Mouse (Mus musculus) megakaryocyte, adult 5-6 weeks (primary cell): ENCODE measurements around the gene Sv2a. TPM values are rescaled to one million over a fixed set of nuclear protein-coding genes. Genes with fewer than 3 reads are reported as not detected.

Experiments
- ATAC-seq: 2 replicates; pipeline ENCODE4 v1.8.0; 2016; ENCODE audit warnings: mild to moderate bottlenecking, inconsistent platforms; ENCODE audit not compliant: poor library complexity, severe bottlenecking
- total RNA-seq, 2 experiments: library from RNA; stranded (forward) in 1 of 2; stranded (reverse) in 1 of 2; fragments of 153-499, 151-499 nt in 1 of 2; fragments of 221-1000, 200-1000 nt in 1 of 2; gene quantifications; 2 replicates each; pipeline versions ENCODE4 v1.2.3 to v1.2.4; 2015 to 2017

The Sv2a gene
- total RNA-seq, 2 experiments from 2014 or later = 0.07 to 0.09 TPM

- peak; percentile 16; the same call in 1 of the 2 replicates for ATAC-seq
Measured at GRCm38 (mm10) chr3:96219191-96219641, 38.3 kb downstream of the Sv2a start.

DNA sequence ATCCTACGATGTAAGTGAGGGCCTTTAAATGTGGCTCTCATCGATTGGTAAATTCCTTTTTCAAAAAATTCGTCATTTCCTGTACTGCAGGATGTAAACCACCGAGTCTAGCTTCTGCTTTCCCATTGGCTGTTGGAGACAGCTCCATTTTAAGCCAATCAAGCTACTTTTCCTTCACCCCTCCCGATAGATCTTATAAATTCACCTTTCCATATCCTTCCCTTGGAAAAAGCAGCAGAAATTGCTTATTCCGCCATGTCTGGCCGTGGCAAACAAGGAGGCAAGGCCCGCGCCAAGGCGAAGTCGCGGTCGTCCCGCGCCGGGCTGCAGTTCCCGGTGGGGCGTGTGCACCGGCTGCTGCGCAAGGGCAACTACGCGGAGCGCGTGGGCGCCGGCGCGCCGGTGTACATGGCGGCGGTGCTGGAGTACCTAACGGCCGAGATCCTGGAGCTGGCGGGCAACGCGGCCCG, 38.7 kb downstream of the Sv2a start, which contains the start of the genes Bola1 and Hist2h2ab:
Gene Bola1 (minus strand): TSS at position 49 of the 470 bp plus-strand sequence.
Gene Hist2h2ab (plus strand): TSS at position 205 of the 470 bp plus-strand sequence.
- ATAC-seq = peak; percentile 59

GRCm38 (mm10) chr3:96220131-96220764, 39.3 kb downstream of the Sv2a start:
- ATAC-seq = 0 out of 2 replicates have a peak, but pooled peaks have one; percentile 1

DNA sequence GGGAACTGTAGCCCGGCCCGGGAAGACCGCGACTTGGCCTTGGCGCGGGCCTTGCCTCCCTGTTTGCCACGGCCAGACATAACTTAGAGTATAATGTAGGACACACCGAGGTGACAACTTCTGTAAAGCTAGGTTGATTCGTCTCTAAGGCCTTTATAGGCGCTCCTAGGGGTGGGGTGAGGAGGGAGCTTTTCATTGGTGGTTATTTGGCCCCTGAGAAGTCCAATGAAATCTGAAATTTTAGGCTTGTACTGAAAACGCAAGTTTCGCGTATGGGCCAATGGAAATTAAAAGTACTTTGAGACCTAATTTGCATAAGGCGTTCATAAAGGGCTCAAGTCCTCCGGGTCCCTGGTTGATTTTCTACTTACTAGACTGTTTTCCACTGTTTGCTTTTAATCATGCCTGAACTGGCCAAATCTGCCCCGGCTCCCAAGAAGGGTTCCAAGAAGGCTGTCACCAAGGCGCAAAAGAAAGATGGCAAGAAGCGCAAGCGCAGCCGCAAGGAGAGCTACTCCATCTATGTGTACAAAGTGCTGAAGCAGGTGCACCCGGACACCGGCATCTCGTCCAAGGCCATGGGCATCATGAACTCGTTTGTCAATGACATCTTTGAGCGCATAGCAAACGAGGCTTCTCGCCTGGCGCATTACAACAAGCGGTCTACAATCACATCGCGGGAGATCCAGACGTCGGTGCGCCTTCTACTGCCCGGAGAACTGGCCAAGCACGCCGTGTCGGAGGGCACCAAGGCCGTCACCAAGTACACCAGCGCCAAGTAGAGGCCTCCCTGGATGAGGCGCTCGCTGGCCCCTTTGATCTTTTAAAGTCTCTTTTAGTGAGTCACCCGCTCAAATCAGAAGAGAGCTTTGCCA, 40.1 kb downstream of the Sv2a start, which contains the start of the genes Hist2h2ac and Hist2h2be:
Gene Hist2h2ac (minus strand): TSS at position 116 of the 875 bp plus-strand sequence.
Gene Hist2h2be (plus strand): TSS at position 355 of the 875 bp plus-strand sequence.
- peak; percentile 76 for ATAC-seq

DNA sequence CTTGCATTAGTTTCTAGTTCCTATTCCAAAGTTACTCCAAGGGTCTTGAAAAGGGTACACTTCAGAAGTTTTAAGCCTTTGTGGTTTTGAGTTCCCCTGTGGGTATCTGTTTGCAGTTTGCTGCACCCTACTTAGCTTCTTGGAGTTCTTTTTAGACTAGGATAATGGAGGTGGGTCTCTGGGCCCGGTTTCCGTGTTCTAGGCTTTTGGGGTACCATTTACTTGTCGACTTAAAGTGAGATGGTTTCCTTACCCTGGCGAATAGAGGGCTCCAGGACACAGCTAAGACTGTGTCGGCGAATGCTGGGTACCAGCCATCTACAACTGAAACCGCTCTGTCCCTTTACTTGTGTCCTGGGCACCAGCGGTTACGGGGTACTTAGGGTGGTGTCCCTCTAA, 40.7 kb downstream of the Sv2a start:
- no peak for ATAC-seq

- ATAC-seq = no peak
Measured at GRCm38 (mm10) chr3:96222774-96223173, 41.8 kb downstream of the Sv2a start.

DNA sequence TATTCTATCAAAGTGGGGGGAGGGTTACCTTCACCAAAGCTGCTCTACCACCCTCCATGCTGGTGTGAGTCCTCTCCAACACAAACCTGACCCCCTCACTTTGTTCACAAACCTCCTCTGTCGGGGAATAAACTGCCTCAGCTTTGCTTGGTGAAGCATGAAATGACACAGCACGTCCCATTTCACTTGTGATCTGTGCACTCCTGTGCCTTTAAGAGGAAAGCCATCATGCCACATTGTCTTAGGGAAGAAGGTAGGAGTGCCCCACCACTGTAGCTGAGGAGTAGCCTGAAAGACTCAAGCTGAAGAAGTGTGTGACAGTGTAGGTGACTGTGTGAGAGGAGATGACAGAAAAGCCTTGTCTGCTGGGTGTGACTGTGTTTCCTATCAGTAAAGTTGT, 44.5 kb downstream of the Sv2a start:
- no peak for ATAC-seq

DNA sequence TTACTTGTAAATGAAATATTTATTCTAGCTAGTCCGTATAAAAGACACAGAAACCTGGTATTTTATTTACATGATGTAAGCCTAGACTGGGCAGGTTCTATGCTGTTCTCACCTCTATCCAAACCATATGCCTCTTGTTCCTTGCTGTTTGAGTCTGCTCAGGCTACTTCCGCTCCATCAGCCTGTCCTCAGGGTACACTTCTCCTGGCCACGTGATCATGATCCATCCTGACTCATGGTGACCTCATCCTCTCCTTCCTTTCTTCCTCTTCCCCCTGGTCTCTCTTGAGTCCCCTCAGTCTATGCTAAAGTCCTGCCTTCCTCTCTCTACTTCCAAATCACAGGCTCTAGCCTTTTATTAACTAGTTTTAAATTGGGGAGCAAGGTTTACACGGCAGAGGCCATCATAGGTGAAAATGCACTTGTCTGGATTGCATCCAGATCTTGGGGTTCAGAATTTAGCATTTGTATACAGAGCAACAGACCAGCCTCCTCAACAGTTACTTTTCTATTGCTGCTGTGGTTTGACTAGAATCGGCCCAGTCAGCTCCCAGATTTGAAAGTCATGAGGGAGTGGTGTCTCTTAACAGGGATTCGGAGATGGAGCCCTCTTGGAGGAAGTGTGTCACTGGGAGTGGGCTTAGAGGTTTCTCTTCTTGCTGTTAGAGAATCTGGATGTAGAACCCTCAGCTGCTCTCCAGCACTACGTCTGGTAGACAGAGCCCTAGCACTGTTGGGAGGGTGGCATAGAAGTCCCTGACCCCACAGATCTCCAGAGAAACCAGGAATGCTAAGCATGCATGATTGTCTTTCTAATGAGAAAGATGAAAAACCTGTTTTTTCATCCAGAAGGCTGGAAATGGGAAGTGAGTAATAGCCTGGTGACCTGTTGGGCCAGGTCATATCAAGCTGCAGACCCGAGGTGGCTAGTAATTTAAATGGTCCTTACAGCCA, 46.0 kb downstream of the Sv2a start:
- ATAC-seq = peak; percentile 73

GRCm38 (mm10) chr3:96228828-96229227, 47.9 kb downstream of the Sv2a start:
- ATAC-seq = no peak

DNA sequence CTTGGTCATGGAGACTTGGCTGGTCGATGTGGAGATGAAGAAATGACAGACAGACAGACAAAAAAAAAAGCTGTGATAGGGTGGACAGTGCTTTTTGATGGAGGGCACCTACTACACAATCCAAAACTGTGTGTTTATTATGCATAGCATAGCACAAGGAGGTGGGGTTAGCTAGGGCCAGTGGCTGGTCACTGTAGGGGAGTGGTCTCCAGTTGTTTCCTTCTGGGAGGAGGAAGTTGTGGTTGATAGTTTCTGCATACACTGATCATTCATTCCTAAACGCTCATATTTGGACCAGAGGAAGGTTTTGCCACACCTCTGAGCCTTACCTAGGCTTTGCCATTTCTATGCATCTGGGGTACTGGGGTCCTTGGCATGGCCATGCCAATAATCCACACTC, 49.5 kb downstream of the Sv2a start:
- peak; percentile 53 for ATAC-seq

DNA sequence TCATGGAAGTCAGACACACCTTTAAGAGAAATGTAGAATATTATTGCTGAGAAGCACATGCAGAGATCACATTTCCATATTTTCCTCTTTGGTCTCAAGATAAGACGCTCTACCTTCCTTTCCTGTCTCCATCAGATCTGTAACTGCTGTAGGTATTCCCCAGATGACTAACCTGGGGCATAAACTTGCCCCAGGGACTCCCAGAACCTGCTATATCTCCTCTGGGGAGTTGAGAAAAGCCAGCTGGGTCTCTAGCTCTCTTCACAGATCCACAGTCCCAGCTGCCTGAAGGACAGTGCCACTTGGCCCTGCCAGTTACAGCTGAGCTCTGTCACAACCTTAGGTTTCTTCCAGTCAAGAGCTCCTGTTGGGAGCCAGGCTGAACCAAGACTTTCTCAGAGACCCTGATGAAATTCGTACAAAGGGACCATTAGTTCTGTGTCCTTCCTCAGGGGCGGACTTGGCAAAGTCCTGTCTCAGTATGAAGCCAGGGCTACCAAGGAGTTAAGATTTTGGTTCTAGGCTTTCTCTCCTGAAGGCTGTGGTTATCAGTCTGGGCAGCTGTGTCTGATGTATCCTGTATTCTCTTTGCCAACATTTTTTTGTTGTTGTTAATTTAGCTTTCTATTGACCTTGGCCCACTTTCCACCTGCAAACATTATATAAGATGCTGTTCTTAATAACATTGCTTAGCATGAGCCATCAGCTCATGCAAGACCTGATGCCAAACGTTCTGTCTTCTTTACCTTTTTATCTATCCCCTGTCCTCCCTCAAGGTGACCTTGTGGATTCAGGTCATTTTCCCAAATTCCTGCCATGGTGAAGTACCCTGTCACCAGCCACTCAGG, 50.2 kb downstream of the Sv2a start:
- no peak for ATAC-seq

GRCm38 (mm10) chr3:96231758-96232120, 50.8 kb downstream of the Sv2a start:
- no peak for ATAC-seq

GRCm38 (mm10) chr3:96234914-96235313, 54.0 kb downstream of the Sv2a start:
- ATAC-seq = no peak

DNA sequence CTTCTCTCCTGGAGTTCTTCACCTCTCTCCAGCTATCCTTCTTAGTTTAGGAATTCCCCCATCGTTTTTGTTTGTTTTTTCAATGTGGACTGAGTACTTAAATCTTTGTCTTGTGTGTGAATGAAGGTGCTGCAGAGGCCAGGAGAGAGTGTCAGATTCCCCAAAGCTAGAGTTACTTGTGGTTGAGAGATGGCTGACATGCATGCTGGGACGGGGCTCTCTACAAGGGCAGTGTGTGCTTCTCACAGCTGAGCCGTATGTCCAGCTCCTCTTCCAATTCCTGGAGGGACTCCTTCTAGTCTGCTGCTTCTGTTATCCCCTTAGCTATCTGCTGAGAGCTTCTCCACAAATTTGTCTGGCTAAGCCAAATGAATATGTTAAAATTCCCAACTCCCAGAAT, 54.9 kb downstream of the Sv2a start:
- no peak for ATAC-seq

DNA sequence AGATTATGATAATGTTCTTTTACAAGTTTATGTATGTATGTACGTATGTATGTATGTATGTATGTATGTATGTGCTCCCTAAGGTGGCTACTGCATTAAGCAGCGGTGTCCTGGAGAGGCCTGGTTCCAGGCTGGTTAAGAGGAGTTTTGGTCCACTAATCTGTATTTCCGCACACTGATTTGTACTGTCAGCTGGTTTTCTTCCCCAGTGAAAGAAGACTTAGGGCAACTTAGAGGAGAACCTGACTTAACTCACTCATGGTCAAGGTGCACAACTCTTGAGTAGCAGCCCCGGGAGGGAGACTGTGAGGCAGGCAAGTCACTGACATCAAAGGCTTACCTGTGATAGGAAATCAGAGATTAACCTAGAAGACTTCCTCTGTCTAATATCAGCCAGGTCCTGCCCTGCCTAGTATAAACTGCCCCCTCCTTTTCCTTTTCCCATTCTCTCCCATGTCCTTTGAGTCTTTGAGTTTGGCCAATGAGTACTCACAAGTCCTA, 55.9 kb downstream of the Sv2a start:
- no peak for ATAC-seq

- no peak for ATAC-seq
Measured at GRCm38 (mm10) chr3:96237335-96237903, 56.5 kb downstream of the Sv2a start.

GRCm38 (mm10) chr3:96237904-96238511, 57.1 kb downstream of the Sv2a start:
- no peak for ATAC-seq

DNA sequence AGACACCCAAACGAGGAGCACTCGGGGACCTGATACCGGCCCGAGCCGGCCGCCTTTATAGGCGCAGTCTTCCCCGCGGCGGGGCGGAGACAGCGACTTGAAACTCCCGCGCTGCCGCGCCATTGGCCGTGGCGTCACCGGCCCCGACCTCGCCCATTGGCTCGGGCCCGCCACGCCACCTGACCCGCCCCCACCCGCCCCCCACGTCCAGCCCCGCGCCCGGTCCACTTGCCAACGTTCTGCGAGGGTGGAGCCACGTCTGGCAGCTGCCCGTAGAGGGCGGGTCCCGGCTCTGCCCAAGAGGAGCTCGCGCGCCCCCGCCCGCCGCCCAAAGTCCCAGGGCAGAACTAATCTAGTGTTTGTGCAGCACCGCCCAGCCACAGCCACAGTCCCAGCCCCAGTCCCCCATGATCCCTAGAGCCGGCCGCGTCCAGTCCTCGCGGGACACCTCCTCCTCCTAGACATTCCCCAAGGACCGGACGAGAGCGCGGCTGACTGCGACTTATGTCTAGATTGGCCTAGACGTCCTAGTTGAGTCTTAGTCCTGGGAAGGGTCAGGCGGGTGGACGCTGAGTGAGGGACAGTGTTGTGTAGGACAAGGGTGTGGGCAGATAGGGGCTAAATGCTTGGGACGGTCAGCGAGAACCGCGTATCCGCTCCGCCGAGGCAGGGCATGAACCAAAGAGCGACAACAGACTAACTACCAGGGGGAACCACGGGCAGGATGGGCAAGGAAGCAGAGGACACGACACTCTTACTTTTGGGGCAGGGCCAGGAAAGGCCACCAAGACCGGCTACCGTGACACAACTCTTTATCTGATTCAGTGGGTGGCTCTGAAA, 58.2 kb downstream of the Sv2a start, which contains the start of gene Hist2h3c2:
Gene Hist2h3c2 (minus strand): TSS at position 174 of the 840 bp plus-strand sequence.
- ATAC-seq = peak; percentile 71
